Mouse (Mus musculus): ENCODE results near the gene E2f2.

The E2f2 gene

DNA sequence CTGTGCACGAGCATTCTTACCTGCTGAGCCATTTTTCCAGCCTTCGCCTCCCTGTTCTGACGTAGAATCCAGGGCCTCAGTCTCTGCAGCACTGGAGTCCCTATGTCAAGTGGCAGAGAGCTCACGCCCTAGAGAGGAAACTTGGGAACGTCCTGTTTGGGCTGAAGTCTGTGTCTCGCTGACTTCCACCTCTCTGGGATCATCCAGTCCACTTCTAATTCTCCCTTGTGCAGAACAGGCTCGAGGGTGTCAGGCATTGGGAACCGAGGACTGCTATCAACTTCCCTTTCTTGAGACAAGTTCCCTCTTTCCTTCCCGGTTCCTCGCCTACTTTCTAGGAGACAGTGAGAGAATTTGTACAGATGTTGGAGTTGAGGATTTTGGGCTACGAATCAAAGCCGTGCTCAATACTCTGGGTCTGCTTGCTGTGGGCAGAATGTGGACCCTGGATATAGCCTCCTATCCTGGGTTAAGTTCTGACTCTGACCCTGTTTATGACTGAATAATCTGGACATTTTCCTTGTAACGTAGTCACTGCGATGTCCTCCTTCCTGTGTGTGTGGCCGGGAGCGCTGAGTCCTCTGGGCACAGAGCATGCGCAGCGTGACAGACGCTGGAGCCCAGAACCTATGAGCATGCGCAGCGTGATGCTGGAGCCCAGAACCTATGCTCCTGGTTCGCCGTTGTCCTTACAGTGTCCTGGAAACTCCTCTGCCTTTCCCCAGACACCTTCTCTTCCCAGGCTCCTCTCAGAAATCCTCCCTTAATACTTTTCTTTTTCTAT lies 52.7 kb downstream of the E2f2 start:
- POLR2A ChIA-PET = interaction anchor here in 1 of 4 experiments (0.6 to 1.0 kb wide), 2 partner anchors 23 to 266 kb away, joined by 3 to 4 read pairs; partner anchors contain the start of gene Tcea3

DNA sequence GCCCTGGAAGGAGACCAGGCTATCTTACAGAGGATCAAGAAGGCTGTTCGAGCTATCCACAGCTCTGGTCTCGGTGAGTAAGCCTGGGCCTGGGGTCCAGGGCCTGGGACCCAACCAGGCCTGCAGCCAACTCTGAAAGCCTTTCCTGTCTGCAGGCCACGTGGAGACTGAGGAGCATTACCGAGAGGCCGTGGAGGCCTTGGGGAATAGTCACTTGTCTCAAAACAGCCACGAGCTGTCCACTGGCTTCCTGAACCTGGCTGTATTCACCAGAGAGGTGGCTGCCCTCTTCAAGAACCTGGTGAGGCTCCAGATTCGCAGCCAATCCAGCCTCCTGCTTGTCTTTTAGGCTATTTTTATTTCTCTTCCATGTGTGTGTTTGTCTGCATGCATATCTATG lies 55.2 kb downstream of the E2f2 start:
- CTCF ChIA-PET = interaction anchor here in 3 of 4 experiments (0.6 to 3.6 kb wide), 6 partner anchors 12 to 204 kb away, joined by 3 to 13 read pairs (median 4); no protein-coding TSS in a partner anchor
- POLR2A ChIA-PET = interaction anchor here in 2 of 4 experiments (0.6 to 1.5 kb wide), 5 partner anchors 8 to 420 kb away, joined by 3 to 5 read pairs (median 4); partner anchors contain the start of gene Asap3 (in 1 of the 2)

More for the DNA sequence above, 52.7 kb downstream of the E2f2 start:
- CTCF ChIA-PET = interaction anchor here in 2 of 4 experiments (0.7 to 1.3 kb wide), 2 partner anchors 9 to 15 kb away, joined by 3 to 5 read pairs; no protein-coding TSS in a partner anchor

DNA sequence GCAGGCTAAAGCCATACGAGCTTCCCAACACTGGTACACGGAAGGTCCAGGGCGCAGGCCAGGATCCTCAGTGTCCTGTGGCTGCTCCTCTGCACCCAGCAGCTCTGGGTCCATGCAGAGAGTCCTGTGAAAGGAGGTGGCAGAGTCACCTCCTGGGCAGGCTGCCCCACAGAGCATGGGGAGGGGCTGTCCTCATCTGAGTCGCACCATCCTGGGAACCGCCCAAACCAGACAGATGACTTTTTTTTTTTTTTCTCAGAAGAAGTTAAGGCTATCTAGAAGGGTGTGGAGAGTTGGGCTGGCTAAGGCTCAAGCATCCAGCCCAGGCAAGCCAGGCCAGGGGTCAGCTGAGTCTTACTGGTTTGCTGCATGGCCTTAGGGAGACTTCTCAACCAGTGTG lies 56.4 kb downstream of the E2f2 start:
- POLR2A ChIA-PET = interaction anchor here in 3 of 4 experiments (0.6 to 1.5 kb wide), 6 partner anchors 9 to 175 kb away, joined by 3 to 5 read pairs (median 4); partner anchors contain the start of genes Asap3 (in 1 of the 3) and Rpl11 (in 1 of the 3)
- CTCF ChIA-PET = interaction anchor here in 3 of 4 experiments (0.6 to 3.6 kb wide), 4 partner anchors 11 to 196 kb away, joined by 4 to 13 read pairs (median 4); no protein-coding TSS in a partner anchor

DNA sequence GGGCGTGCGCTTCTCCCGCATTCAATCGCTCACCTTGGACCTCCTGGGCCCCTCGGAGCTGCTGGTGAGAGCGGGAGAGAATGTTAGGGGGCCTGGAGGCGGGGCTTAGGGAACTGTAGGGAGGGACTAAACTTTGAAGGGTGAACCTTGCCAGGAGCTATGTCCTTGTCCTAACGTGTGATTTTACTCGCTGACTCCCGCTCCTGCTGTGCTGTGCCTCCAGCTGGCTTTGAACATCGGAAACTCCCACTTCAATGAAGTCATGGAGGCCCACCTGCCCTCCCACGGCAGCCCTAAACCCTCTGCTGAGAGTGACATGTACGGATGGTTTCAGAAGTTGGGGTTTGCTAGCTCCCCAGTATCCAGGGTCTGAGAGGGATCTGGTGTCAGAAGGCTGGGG lies 66.5 kb downstream of the E2f2 start:
- ChIA-PET POLR2A (interaction anchor here (0.5 to 2.5 kb wide), 13 partner anchors 9 to 1335 kb away, joined by 3 to 18 read pairs (median 3); partner anchors contain the start of genes Asap3 (in 1 of the 4), E2f2 (in 1 of the 4), Luzp1 (in 1 of the 4) and Tcea3 (in 1 of the 4)), CTCF (interaction anchor here in 3 of 4 experiments (0.5 to 5.2 kb wide), 20 partner anchors 11 to 381 kb away, joined by 3 to 46 read pairs (median 4); partner anchors contain the start of gene Asap3 (in 2 of the 3))

DNA sequence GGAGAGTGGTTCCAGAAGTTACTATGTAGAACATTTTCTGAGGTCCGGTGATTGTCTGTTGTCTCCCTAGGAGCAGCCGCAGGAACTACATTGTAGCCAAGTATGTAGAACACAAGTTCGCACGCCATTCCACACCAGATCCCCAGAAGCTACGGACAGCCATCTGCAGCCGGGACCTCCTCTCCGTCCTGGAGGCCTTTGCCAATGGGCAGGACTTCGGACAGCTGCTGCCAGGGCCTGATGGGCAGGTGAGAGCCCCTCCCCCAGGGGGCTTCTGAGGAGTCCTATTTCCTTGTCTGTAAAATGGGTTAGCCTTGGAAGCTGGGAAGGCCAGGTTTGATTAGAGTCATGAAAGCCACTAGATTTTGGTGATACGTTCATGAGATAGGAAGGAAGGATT lies 66.9 kb downstream of the E2f2 start:
- CTCF ChIA-PET = interaction anchor here (0.5 to 5.2 kb wide), 38 partner anchors 9 to 1120 kb away, joined by 3 to 46 read pairs (median 4); partner anchors contain the start of genes Asap3 (in 2 of the 4) and Lactbl1 (in 1 of the 4)
- POLR2A ChIA-PET = interaction anchor here (0.5 to 2.5 kb wide), 23 partner anchors 9 to 1334 kb away, joined by 3 to 18 read pairs (median 3); partner anchors contain the start of genes Asap3 (in 2 of the 4), Tcea3 (in 2 of the 4), E2f2 (in 1 of the 4) and Hnrnpr (in 1 of the 4)

DNA sequence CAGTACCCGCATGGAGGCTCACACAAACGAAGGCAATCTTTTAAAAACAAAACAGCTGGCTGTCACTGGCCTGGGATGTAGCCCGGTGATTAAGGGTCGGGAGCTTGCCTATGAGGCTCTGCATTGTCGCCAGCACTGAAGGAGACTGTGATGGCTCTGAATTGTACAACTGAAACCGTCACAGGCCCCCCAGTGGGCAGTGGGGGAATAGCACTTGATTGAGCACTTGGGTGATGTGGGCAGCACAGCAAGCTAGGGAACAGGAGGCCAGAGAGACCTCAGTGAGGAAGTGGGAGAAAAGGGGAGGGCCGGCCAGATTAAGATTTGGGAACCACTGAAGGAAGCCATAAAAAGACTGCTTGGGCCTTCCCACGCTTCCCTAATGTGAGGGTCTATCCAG lies 67.4 kb downstream of the E2f2 start:
- ChIA-PET CTCF (interaction anchor here (0.5 to 5.2 kb wide), 45 partner anchors 9 to 1119 kb away, joined by 3 to 46 read pairs (median 4); partner anchors contain the start of genes Asap3 (in 2 of the 4), E2f2 (in 1 of the 4) and Lactbl1 (in 1 of the 4)), POLR2A (interaction anchor here in 3 of 4 experiments (0.6 to 2.5 kb wide), 19 partner anchors 8 to 352 kb away, joined by 3 to 18 read pairs (median 4); partner anchors contain the start of genes Asap3 (in 2 of the 3), Tcea3 (in 2 of the 3), E2f2 (in 1 of the 3) and Hnrnpr (in 1 of the 3))

DNA sequence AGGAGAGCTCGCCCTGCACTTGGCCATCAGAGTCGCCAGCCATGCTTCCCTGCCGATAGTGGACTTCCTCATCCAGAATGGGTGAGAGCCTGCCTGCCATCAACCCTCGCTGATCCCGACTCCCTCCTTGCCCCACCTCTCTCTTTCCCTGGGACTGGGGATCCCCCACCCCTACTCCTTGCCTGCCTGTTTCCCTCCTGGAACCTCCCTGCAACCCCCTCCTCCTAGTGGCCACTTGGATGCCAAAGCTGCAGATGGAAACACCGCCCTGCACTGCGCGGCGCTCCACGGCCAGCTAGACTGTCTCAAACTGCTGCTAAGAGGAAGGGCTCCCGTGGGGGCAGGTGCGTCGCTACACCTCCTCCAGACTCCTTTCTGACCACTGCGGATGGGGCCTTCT lies 67.9 kb downstream of the E2f2 start:
- ChIA-PET POLR2A (interaction anchor here in 3 of 4 experiments (0.6 to 2.5 kb wide), 14 partner anchors 8 to 351 kb away, joined by 3 to 18 read pairs (median 4); partner anchors contain the start of genes Asap3 (in 2 of the 3), Tcea3 (in 2 of the 3), E2f2 (in 1 of the 3) and Luzp1 (in 1 of the 3)), CTCF (interaction anchor here (0.5 to 5.2 kb wide), 38 partner anchors 9 to 381 kb away, joined by 3 to 46 read pairs (median 4); partner anchors contain the start of genes Asap3 (in 2 of the 4) and E2f2 (in 1 of the 4))

DNA sequence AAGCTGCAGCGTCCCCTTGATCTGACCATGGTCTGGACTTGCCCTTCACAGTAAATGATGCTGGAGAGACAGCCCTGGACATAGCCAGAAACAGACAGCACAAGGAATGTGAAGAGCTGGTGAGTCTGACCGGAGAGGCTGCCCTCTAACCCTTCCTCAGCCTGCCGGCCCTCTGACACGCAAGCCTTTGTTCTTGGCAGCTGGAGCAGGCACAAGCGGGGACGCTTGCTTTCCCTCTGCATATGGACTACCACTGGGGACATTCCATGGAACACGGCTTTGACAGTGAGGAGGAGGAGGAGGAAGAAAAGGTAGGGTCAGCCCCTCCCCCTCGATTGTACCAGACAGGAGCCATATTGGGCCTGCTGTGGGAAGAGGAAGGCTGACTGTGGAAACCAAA lies 68.8 kb downstream of the E2f2 start:
- ChIA-PET CTCF (interaction anchor here in 3 of 4 experiments (0.5 to 5.2 kb wide), 8 partner anchors 8 to 88 kb away, joined by 3 to 46 read pairs (median 6); no protein-coding TSS in a partner anchor), POLR2A (interaction anchor here in 2 of 4 experiments (0.6 to 1.4 kb wide), 3 partner anchors 9 to 34 kb away, joined by 3 to 4 read pairs (median 4); partner anchors contain the start of gene Asap3 (in 1 of the 2))

DNA sequence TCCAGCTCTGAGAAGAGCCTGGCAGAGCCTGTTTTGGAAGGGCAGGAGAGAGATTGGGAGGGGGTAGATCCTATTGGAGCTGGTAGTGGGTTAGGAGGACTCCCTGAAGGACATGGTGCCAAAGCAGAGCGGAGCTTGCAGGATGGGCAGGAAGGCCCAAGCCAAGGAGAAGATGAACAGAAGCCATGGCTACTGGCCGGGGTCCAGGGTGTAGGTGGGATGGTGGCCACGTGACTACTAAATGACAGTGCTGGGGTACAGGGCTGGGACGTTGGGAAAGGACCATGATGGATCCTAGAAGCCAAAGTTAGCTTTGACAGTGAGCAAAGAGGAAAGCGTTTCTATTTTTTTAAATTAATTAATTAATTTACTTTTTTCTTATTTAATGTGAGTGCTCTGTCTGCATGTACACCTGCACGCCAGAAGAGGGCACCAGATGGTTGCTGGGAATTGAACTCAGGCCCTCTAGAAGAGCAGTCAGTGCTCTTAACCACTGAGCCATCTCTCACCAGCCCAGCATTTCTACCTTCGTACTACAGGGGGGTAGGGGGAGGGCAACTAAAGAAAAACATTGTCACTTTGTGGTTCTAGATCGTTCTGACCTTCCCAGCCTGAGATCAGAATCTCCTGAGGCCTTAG lies 70.0 kb downstream of the E2f2 start:
- ChIA-PET CTCF (interaction anchor here in 3 of 4 experiments (0.6 to 5.2 kb wide), 8 partner anchors 11 to 366 kb away, joined by 3 to 46 read pairs (median 4); no protein-coding TSS in a partner anchor), POLR2A (interaction anchor here in 2 of 4 experiments (0.6 to 1.5 kb wide), 7 partner anchors 10 to 555 kb away, joined by 3 to 4 read pairs (median 4); partner anchors contain the start of gene Asap3 (in 1 of the 2))

DNA sequence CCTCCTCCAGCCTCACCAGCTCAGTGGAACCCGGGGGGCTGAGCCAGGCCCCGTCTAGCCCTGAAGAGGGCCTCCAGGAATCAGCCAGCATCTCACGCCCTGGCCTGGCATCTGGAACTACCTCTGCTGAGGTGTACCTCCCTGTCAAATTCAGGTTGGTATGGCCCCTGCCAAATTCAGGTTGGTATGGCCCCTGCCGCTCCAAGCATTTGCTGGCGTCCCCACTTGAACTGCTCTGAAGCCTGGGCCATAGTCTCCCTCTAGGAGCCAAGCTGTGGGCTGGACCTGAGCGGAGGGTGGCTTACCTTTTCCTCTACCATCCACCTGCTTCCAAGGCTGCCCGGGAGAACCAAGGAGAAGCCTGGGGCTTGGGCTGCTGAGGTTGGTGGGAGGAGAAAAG lies 70.5 kb downstream of the E2f2 start:
- ChIA-PET CTCF (interaction anchor here in 3 of 4 experiments (0.6 to 5.2 kb wide), 6 partner anchors 17 to 366 kb away, joined by 3 to 46 read pairs (median 4); no protein-coding TSS in a partner anchor), POLR2A (interaction anchor here in 1 of 4 experiments (0.6 to 1.5 kb wide), 6 partner anchors 10 to 556 kb away, joined by 3 to 7 read pairs (median 4); partner anchors contain the start of gene Asap3)

DNA sequence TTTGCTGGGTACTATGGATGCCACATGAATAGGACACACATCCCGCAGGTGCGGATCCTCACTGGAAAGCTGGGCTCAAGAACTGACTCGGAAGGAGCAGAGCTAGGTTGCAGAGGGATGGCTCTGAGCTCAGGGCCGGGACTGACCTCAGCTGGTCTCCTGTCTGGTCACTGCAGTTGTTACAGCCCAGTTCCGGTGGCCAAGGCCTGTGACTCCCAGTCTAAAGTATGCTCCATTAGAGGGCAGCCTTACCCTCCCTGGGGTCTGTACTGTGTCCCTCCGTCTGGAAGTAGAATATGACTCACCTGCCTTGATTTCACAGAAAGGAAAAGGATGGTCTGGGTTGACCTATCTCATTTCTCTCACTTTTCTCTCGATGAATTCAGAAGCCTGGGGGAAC lies 72.0 kb downstream of the E2f2 start:
- CTCF ChIA-PET = interaction anchor here in 3 of 4 experiments (0.5 to 1.9 kb wide), 8 partner anchors 15 to 354 kb away, joined by 3 to 8 read pairs (median 4); no protein-coding TSS in a partner anchor
- POLR2A ChIA-PET = interaction anchor here in 2 of 4 experiments (0.9 to 1.5 kb wide), 2 partner anchors 15 to 44 kb away, joined by 3 to 4 read pairs; no protein-coding TSS in a partner anchor
